Mouse (Mus musculus): ENCODE data around the gene Ninj2. TPM values are rescaled to one million over a fixed set of nuclear protein-coding genes. Genes with fewer than 3 reads are reported as not detected.

Gene Ninj2
- 0.39 TPM in 1 of 2 replicates, not detected in the other for polyA plus RNA-seq (2016; fragmentation: Nextera tagmentation; extraction: Ambion mirVana)

DNA sequence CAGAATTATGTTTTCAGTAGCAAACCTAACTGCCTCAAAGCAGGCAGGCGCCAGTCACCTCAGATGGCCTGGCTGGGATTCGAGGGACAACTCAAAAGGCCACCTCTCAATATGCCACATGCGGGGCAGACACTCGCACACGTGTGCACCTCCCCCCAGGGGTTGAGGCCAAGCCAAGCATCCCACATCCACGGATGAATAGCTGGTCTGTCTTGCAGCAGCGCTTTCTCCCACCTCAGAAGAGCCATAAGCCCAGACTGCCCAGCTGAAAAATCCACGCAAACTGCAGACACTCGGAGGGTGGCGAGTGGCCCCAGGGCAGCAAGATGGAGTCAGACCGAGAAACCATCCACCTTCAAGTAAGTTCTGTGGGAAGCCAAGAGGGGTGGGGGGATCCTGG is at the start of gene Ninj2:
Gene Ninj2, plus strand, starts transcription at position 251 of the 400 bp plus-strand sequence.
- ATAC-seq (ENCODE audit: low FRiP score): no peak
- no peaks in the 10 kb centered on the region for H3K4me1 ChIP-seq
- no peak within 1 kb of the TSS for H3K9ac ChIP-seq
- H3K9me3 ChIP-seq (replicated peaks): no peaks in the 10 kb centered on the region
- H3K36me3 ChIP-seq: no peaks in the 10 kb centered on the region
- 55% methylated on average over 11 of the region's 11 CpGs for WGBS
- H3K4me3 ChIP-seq: no peak within 1 kb of the TSS
- H3K27me3 ChIP-seq: no peaks in the 10 kb centered on the region
- H3K27ac ChIP-seq: no peak within 1 kb of the TSS
- H3K4me2 ChIP-seq (replicated peaks): no peak within 1 kb of the TSS

DNA sequence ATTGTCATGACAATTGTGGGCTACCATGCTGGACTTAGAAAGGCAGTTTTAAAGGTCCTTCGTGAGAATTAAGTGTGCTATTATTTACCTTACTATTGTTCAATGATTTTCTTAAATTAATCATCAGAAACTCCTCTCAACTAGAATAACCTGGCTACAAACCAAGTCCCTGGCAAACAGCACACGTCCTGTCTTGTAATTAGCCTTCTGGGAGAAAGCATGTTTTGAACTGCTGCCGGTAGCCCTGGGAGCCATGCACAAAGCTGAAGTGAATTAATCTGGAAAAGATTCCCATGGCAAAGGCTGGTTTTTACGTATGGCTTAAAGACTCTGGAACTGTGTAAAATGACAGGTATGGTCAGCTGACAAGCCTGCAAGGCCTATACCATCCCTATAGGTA is 47.7 kb upstream of the Ninj2 start:
- ATAC-seq (ENCODE audit: low FRiP score): no peak

DNA sequence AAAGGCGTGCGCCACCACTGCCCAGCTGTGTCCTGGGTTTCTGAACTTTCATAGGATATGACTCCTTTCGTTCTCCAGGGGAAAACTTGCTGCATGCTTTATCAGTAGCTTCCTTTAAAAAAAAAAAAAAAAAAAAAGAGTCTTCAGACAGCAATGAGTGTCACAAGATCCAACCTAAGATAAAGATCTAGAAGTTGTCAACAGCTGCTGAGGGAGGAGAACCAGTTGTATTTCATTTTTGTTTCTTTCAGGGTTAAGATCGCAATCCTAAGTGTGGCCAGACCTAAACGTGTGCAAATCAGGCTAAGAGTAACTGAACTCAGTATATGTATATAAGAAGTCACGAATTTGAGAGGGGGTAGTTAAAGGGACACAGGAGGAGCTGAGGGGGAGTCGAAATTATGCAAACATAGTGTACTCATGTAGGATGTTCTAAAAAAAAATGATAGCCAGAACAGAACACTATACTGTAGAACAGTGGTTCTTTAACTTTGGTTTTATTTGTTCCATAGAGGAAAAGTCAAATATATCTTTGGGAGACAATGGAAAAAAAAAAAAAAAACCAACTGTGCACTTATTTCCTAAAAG is 45.4 kb upstream of the Ninj2 start:
- Histone ChIP-seq H3K27me3 (no peaks in the 10 kb centered on the region), H3K4me1 (no peaks in the 10 kb centered on the region), H3K9me3 (replicated peaks) (no peaks in the 10 kb centered on the region), H3K36me3 (no peaks in the 10 kb centered on the region), H3K9ac (no peak overlapping the region), H3K27ac (no peak overlapping the region), H3K4me2 (replicated peaks) (no peak overlapping the region), H3K4me3 (no peak overlapping the region)
- WGBS: 81% methylated on average over 7 of the region's 7 CpGs
- ATAC-seq (ENCODE audit: low FRiP score): no peak

More for the DNA sequence above, 47.7 kb upstream of the Ninj2 start:
- Histone ChIP-seq H3K36me3 (no peaks in the 10 kb centered on the region), H3K4me2 (replicated peaks) (no peak overlapping the region), H3K27me3 (no peaks in the 10 kb centered on the region), H3K27ac (no peak overlapping the region), H3K9me3 (replicated peaks) (no peaks in the 10 kb centered on the region), H3K9ac (no peak overlapping the region), H3K4me1 (no peaks in the 10 kb centered on the region), H3K4me3 (no peak overlapping the region)
- 75% methylated on average over 4 of the region's 4 CpGs for WGBS

GRCm38 (mm10) chr6:120054412-120054811 is 38.7 kb upstream of the Ninj2 start:
- Histone ChIP-seq H3K36me3 (no peaks in the 10 kb centered on the region), H3K9ac (no peak overlapping the region), H3K9me3 (replicated peaks) (no peaks in the 10 kb centered on the region), H3K27me3 (no peaks in the 10 kb centered on the region), H3K4me3 (no peak overlapping the region), H3K4me1 (no peaks in the 10 kb centered on the region), H3K27ac (no peak overlapping the region), H3K4me2 (replicated peaks) (no peak overlapping the region)
- 78% methylated on average over 6 of the region's 6 CpGs for WGBS
- ATAC-seq (ENCODE audit: low FRiP score): no peak

- Histone ChIP-seq H3K27me3 (no peaks in the 10 kb centered on the region), H3K9me3 (replicated peaks) (no peaks in the 10 kb centered on the region), H3K27ac (no peak overlapping the region), H3K36me3 (no peaks in the 10 kb centered on the region), H3K4me2 (replicated peaks) (no peak overlapping the region), H3K4me1 (no peaks in the 10 kb centered on the region), H3K9ac (no peak overlapping the region), H3K4me3 (no peak overlapping the region)
- WGBS: 85% methylated on average over 2 of the region's 2 CpGs
- no peak for ATAC-seq (ENCODE audit: low FRiP score)
Observed at GRCm38 (mm10) chr6:120055666-120056540, 37.2 kb upstream of the Ninj2 start.

- 90% methylated on average over 5 of the region's 5 CpGs for WGBS
- no peak for ATAC-seq (ENCODE audit: low FRiP score)
- Histone ChIP-seq H3K4me3 (no peak overlapping the region), H3K9me3 (replicated peaks) (no peaks in the 10 kb centered on the region), H3K4me1 (no peaks in the 10 kb centered on the region), H3K27ac (no peak overlapping the region), H3K4me2 (replicated peaks) (no peak overlapping the region), H3K36me3 (no peaks in the 10 kb centered on the region), H3K27me3 (no peaks in the 10 kb centered on the region), H3K9ac (no peak overlapping the region)
Observed at GRCm38 (mm10) chr6:120062934-120063333, 30.2 kb upstream of the Ninj2 start.

GRCm38 (mm10) chr6:120064627-120065026 is 28.5 kb upstream of the Ninj2 start:
- no peaks in the 10 kb centered on the region for H3K9me3 ChIP-seq (replicated peaks)

GRCm38 (mm10) chr6:120065552-120066177 is 27.5 kb upstream of the Ninj2 start:
- WGBS: 74% methylated on average over 6 of the region's 6 CpGs
- H3K4me1 ChIP-seq: no peaks in the 10 kb centered on the region
- H3K4me3 ChIP-seq: no peak overlapping the region
- H3K27me3 ChIP-seq: no peaks in the 10 kb centered on the region
- no peaks in the 10 kb centered on the region for H3K36me3 ChIP-seq
- H3K4me2 ChIP-seq (replicated peaks): no peak overlapping the region
- no peak overlapping the region for H3K9ac ChIP-seq
- no peak for ATAC-seq (ENCODE audit: low FRiP score)
- no peaks in the 10 kb centered on the region for H3K9me3 ChIP-seq (replicated peaks)
- no peak overlapping the region for H3K27ac ChIP-seq

More at GRCm38 (mm10) chr6:120064627-120065026, 28.5 kb upstream of the Ninj2 start:
- no peak for ATAC-seq (ENCODE audit: low FRiP score)
- Histone ChIP-seq H3K36me3 (no peaks in the 10 kb centered on the region), H3K4me1 (no peaks in the 10 kb centered on the region), H3K27ac (no peak overlapping the region), H3K9ac (no peak overlapping the region), H3K4me2 (replicated peaks) (no peak overlapping the region), H3K4me3 (no peak overlapping the region), H3K27me3 (no peaks in the 10 kb centered on the region)
- 44% methylated on average over 2 of the region's 2 CpGs for WGBS

DNA sequence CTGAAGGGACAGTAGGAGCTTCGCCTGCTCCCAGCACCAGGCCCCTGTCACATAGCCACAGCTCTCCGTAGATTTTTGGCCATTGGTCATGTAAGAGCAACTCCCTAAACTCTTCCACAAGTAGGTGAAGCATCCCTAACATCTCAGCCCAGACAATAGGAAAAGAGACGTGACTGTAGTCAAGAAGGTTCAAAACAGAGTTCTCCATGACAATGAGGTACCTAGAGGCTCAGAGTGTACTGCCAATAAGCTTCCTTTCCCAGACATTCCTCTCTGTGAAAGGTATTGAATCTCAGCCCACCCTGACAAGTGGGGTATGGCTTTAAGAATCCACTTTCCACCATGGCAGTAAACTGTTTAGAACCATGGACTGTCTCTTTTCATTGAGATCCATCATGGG is 23.6 kb upstream of the Ninj2 start:
- Histone ChIP-seq H3K27me3 (no peaks in the 10 kb centered on the region), H3K4me1 (no peaks in the 10 kb centered on the region), H3K4me2 (replicated peaks) (no peak overlapping the region), H3K9ac (no peak overlapping the region), H3K4me3 (no peak overlapping the region), H3K36me3 (no peaks in the 10 kb centered on the region), H3K9me3 (replicated peaks) (no peaks in the 10 kb centered on the region), H3K27ac (no peak overlapping the region)
- no peak for ATAC-seq (ENCODE audit: low FRiP score)
- 81% methylated on average over 3 of the region's 3 CpGs for WGBS

DNA sequence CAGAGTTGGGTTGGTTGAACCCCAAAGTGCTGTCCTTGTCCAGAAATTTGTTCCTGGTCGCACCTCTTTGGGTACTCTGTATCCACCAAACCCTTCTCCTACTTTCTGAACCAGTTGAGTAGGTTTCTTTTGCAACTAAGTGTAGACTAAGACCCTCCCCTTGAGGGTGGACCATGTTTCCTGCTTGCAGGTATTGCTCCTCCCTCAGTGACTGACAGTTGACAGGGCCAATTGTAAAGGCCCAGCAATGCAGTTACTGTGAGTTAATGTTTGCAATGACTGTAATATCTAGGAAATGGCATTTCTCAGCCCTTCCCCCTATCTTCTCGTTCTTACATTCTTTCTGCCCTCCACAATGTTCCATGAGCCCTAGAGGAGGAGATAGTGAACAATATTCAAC is 20.5 kb upstream of the Ninj2 start:
- no peak for ATAC-seq (ENCODE audit: low FRiP score)
- Histone ChIP-seq H3K36me3 (no peaks in the 10 kb centered on the region), H3K27ac (no peak overlapping the region), H3K4me1 (no peaks in the 10 kb centered on the region), H3K4me3 (no peak overlapping the region), H3K4me2 (replicated peaks) (no peak overlapping the region), H3K9me3 (replicated peaks) (no peaks in the 10 kb centered on the region), H3K9ac (no peak overlapping the region), H3K27me3 (no peaks in the 10 kb centered on the region)
- 86% methylated on average over 2 of the region's 2 CpGs for WGBS

DNA sequence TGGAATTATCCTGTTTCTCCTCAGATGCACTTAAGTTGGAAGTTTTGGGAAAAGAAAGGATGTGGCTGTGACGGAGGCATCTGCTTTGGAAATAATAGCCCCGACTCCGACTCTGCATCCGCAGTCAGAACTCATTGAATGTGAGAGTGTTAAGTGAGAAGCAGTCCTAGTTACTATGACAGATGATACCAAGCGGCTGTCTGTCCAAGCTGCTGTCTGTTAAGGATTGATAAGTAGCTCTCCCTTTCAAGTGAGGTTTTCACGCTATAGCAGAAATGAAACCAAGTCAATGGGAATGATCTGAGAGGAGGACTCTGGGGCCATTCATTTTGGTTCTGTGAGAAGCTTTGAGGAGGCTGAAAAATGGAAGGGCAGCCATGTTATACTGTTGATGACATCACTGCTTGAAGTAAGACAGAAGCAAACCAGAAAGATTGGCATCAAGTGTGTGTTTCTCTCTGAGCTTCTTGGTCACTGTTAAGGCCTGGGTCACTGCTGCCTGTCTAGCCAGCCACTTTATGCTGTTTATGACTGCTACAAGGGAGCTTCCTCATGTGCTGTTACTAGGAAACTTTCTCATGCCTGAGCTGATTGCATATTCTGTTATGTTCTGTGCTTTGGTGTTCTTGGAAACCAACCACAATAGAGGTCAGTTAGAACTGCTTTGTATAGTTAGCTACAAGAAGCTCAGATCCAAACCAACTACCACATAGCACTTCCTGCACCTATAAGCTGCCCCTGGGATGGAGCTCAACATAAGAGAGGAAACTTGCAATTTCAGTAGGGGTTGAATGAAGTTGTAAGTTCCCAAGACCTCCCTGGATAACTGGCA is 16.3 kb upstream of the Ninj2 start:
- WGBS: 87% methylated on average over 6 of the region's 6 CpGs
- Histone ChIP-seq H3K36me3 (no peaks in the 10 kb centered on the region), H3K4me3 (no peak overlapping the region), H3K4me2 (replicated peaks) (no peak overlapping the region), H3K27me3 (no peaks in the 10 kb centered on the region), H3K9ac (no peak overlapping the region), H3K4me1 (no peaks in the 10 kb centered on the region), H3K9me3 (replicated peaks) (no peaks in the 10 kb centered on the region), H3K27ac (no peak overlapping the region)
- no peak for ATAC-seq (ENCODE audit: low FRiP score)

DNA sequence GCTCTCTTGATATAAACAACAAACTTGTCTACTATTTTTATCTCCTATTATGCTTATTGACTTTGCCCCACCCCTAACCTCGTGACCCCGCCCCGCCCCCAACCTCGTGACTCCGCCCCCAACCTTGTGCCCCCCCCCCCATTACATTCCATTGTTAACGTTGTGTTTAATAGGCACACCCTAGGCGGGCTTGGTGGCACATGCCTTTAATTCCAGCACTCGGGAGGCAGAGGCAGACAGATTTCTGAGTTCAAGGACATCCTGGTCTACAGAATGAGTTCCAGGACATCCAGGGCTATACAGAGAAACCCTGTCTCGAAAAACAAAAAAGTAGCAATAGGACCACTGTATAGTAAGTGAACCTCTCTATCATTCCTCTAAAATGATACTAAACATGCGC is 13.6 kb upstream of the Ninj2 start:
- no peak overlapping the region for H3K9ac ChIP-seq
- no peaks in the 10 kb centered on the region for H3K36me3 ChIP-seq
- H3K4me1 ChIP-seq: no peaks in the 10 kb centered on the region
- no peak overlapping the region for H3K27ac ChIP-seq
- no peak overlapping the region for H3K4me3 ChIP-seq
- ATAC-seq (ENCODE audit: low FRiP score): no peak
- H3K27me3 ChIP-seq: no peaks in the 10 kb centered on the region
- no peaks in the 10 kb centered on the region for H3K9me3 ChIP-seq (replicated peaks)
- no peak overlapping the region for H3K4me2 ChIP-seq (replicated peaks)
- 83% methylated on average over 10 of the region's 10 CpGs for WGBS
